Mouse (Mus musculus): ENCODE results near the gene Brd3os. TPM values are rescaled to one million over a fixed set of nuclear protein-coding genes. Genes with fewer than 3 reads are reported as not detected.

The Brd3os gene
- polyA plus RNA-seq, 1 experiment = not detected

DNA sequence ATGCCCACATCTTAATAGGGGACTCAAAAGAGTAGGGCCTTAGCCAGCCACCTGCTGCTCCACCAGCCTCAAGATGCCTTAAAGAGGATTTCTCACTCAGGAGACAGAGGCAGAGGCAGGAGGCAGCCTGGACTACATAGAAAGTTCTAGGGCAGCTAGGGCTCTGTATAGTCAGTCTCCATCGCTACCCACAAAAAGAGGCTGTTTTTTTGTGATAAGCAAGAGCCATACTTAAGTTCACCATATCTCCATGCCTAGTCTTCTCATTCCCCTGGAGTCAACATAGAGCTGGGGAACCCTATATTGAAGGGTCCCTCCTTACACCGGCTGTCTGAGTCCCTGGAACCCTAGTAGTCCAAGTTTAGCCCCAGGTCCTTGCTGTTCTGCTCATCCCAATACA lies 28.4 kb downstream of the Brd3os start:
- H3K4me3 ChIP-seq (replicated peaks) = peak overlapping the region; percentile 35
- H3K27me3 ChIP-seq (ENCODE audit: control insufficient read depth) = no peaks in the 10 kb centered on the region
- TF ChIP-seq GATA1 (IDR thresholded peaks at IDR 0.05; ENCODE audit: low read length) = no peak
- TF ChIP-seq TAL1 (IDR thresholded peaks at IDR 0.05; ENCODE audit: low read length) = peak; percentile 42; the same call in 2 of the 3 replicates
- H3K36me3 ChIP-seq (ENCODE audit: control insufficient read depth) = peaks cover 75% of the 10 kb centered on the region
- peaks cover 86% of the 10 kb centered on the region for H3K4me1 ChIP-seq (ENCODE audit: control insufficient read depth)
- H3K9me3 ChIP-seq (ENCODE audit: control insufficient read depth, low read length) = no peaks in the 10 kb centered on the region

DNA sequence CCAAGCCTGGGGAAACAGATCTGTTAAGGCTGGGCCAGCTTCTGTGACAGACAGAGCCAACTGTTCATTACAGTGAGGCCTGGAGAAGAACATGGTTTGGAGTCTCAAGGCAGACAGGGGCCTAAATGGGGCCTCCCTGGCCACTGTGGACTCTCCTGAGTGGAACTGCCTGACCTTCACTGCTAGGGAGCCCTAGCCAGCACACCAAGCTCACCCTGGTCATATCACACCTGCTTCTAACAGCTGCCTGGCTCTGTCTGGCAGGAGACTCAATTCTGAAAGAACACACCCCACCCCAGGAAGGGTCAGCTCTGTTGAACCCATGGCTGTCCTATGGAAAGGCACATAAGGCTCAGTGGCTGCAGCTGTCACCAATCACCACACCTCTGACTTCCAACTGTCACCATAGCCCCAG lies 29.1 kb downstream of the Brd3os start:
- Histone ChIP-seq H3K9me3 (ENCODE audit: control insufficient read depth, low read length) (no peaks in the 10 kb centered on the region), H3K4me3 (replicated peaks) (peak overlapping the region; percentile 35), H3K36me3 (ENCODE audit: control insufficient read depth) (peaks cover 68% of the 10 kb centered on the region), H3K4me1 (ENCODE audit: control insufficient read depth) (peaks cover 85% of the 10 kb centered on the region), H3K27me3 (ENCODE audit: control insufficient read depth) (no peaks in the 10 kb centered on the region)
- TF ChIP-seq TAL1 (IDR thresholded peaks at IDR 0.05; ENCODE audit: low read length) = no peak
- TF ChIP-seq GATA1 (IDR thresholded peaks at IDR 0.05; ENCODE audit: low read length) = no peak

DNA sequence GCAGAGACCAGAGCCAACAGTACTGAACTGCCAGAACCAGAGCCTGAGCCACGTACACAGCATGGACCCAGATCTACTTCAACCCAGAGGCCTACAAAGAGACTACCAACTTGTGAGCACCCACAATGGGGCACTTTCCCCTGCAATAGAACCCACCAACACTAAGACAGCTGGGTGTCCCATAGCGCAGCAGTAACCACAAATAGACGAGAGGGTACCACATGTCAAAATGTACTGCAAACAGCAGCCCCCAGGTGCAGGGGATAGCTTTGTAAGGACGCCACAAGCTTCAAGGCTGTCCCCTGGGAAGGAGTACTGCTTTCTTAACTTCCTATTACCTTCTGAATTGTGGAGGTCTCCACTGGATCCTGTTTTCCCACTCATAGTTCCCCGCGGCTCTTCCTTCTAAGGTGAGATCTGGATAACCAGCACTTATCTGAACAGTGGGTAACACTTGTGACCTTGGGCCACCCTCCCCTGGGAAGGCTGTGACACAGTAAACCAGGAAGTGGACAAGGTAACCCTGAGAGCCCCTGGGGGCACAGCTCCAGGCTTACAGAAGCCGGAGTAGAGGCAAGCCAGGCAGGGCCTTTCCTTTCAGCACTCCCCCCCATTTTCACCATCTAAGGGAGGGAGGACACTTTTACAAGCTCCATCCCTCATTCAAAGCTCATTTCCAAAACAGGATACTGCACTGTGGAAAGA lies 31.1 kb downstream of the Brd3os start:
- Histone ChIP-seq H3K4me3 (replicated peaks) (peak overlapping the region; percentile 87), H3K9me3 (ENCODE audit: control insufficient read depth, low read length) (no peaks in the 10 kb centered on the region), H3K36me3 (ENCODE audit: control insufficient read depth) (peaks cover 48% of the 10 kb centered on the region), H3K27me3 (ENCODE audit: control insufficient read depth) (no peaks in the 10 kb centered on the region), H3K4me1 (ENCODE audit: control insufficient read depth) (peaks cover 84% of the 10 kb centered on the region)
- no peak for TF ChIP-seq GATA1 (IDR thresholded peaks at IDR 0.05; ENCODE audit: low read length)
- no peak for TF ChIP-seq TAL1 (IDR thresholded peaks at IDR 0.05; ENCODE audit: low read length)

GRCm38 (mm10) chr2:27473911-27474310 lies 31.8 kb downstream of the Brd3os start:
- no peaks in the 10 kb centered on the region for H3K9me3 ChIP-seq (ENCODE audit: control insufficient read depth, low read length)
- peaks cover 78% of the 10 kb centered on the region for H3K4me1 ChIP-seq (ENCODE audit: control insufficient read depth)
- H3K36me3 ChIP-seq (ENCODE audit: control insufficient read depth) = peaks cover 43% of the 10 kb centered on the region
- H3K27me3 ChIP-seq (ENCODE audit: control insufficient read depth) = no peaks in the 10 kb centered on the region
- H3K4me3 ChIP-seq (replicated peaks) = peak overlapping the region; percentile 87
- TF ChIP-seq TAL1 (IDR thresholded peaks at IDR 0.05; ENCODE audit: low read length) (no peak), GATA1 (IDR thresholded peaks at IDR 0.05; ENCODE audit: low read length) (no peak)

GRCm38 (mm10) chr2:27474621-27475484 lies 32.7 kb downstream of the Brd3os start:
- Histone ChIP-seq H3K9me3 (ENCODE audit: control insufficient read depth, low read length) (no peaks in the 10 kb centered on the region), H3K27me3 (ENCODE audit: control insufficient read depth) (no peaks in the 10 kb centered on the region), H3K4me1 (ENCODE audit: control insufficient read depth) (peaks cover 69% of the 10 kb centered on the region), H3K4me3 (replicated peaks) (peak overlapping the region; percentile 87), H3K36me3 (ENCODE audit: control insufficient read depth) (peaks cover 34% of the 10 kb centered on the region)
- TF ChIP-seq GATA1 (IDR thresholded peaks at IDR 0.05; ENCODE audit: low read length) = no peak
- TF ChIP-seq TAL1 (IDR thresholded peaks at IDR 0.05; ENCODE audit: low read length) = no peak

DNA sequence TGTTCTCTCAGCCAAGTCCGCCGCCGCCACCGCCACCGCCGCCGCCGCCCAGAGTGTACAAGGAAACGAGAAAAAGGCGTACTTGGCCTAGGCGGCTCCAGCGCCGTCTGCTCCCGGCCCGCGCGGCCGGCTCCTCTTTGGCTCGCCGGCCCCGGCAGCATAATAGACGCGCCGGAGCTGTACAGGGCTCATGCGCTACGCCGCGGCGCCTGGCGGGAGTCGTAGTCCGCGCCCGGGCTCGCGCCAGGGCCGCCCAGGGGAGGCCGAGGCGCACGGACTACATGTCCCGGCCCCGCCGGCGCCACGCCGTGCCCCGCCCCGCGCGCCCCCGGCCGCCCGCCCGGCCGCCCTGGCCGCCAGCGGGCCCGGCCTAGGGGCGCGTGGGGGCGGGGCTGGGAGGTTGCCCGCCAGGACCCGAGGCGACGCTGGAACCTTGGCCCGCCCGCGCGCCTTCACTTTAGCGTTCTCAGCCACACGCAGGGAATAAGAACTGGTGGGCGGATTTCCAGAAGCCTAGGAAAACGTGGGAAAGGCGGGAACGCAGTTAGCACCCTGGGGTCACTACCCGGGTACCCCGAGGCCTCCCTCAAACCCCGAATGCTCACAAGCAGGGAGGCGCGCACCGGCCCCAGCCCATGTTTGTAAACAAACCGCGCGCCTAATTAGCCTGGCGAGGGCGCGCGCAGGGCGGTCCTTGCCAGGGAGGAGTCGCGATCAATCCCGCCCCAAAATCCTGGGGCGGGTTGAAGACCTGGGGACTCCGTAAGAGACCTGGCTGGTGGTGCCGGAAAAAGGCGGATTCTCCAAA lies 33.6 kb downstream of the Brd3os start:
- Histone ChIP-seq H3K4me3 (replicated peaks) (peak overlapping the region; percentile 87), H3K36me3 (ENCODE audit: control insufficient read depth) (peaks cover 28% of the 10 kb centered on the region), H3K9me3 (ENCODE audit: control insufficient read depth, low read length) (no peaks in the 10 kb centered on the region), H3K27me3 (ENCODE audit: control insufficient read depth) (no peaks in the 10 kb centered on the region), H3K4me1 (ENCODE audit: control insufficient read depth) (peaks cover 61% of the 10 kb centered on the region)
- TF ChIP-seq GATA1 (IDR thresholded peaks at IDR 0.05; ENCODE audit: low read length) (no peak), TAL1 (IDR thresholded peaks at IDR 0.05; ENCODE audit: low read length) (no peak)

- Histone ChIP-seq H3K4me3 (replicated peaks) (peak overlapping the region; percentile 87), H3K9me3 (ENCODE audit: control insufficient read depth, low read length) (no peaks in the 10 kb centered on the region), H3K36me3 (ENCODE audit: control insufficient read depth) (peaks cover 20% of the 10 kb centered on the region), H3K27me3 (ENCODE audit: control insufficient read depth) (no peaks in the 10 kb centered on the region), H3K4me1 (ENCODE audit: control insufficient read depth) (peaks cover 52% of the 10 kb centered on the region)
- TF ChIP-seq GATA1 (IDR thresholded peaks at IDR 0.05; ENCODE audit: low read length) (no peak), TAL1 (IDR thresholded peaks at IDR 0.05; ENCODE audit: low read length) (no peak)
These were observed 34.4 kb downstream of the Brd3os start for GRCm38 (mm10) chr2:27476303-27477192.

- H3K9me3 ChIP-seq (ENCODE audit: control insufficient read depth, low read length) = no peaks in the 10 kb centered on the region
- TF ChIP-seq TAL1 (IDR thresholded peaks at IDR 0.05; ENCODE audit: low read length) = no peak
- TF ChIP-seq GATA1 (IDR thresholded peaks at IDR 0.05; ENCODE audit: low read length) = no peak
- H3K27me3 ChIP-seq (ENCODE audit: control insufficient read depth) = no peaks in the 10 kb centered on the region
- H3K4me3 ChIP-seq (replicated peaks) = no peak overlapping the region
- H3K36me3 ChIP-seq (ENCODE audit: control insufficient read depth) = no peaks in the 10 kb centered on the region
- peaks cover 19% of the 10 kb centered on the region for H3K4me1 ChIP-seq (ENCODE audit: control insufficient read depth)
These were observed 37.7 kb downstream of the Brd3os start for GRCm38 (mm10) chr2:27479821-27480220.
